Mouse (Mus musculus) liver, adult 2 months (tissue): ENCODE results near the gene Smyd4.

ENCODE experiments used
- CTCF ChIP-seq: fragments of 200-500 bp; IDR thresholded peaks from 2 replicates; pipeline ENCODE4 v1.5.1; 2011; ENCODE audit warnings: low read depth, low read length, control low read depth
- POLR2A ChIP-seq: fragments of 200-500 bp; IDR thresholded peaks from 2 replicates; pipeline ENCODE4 v1.6.1; 2011; ENCODE audit warnings: low read length, control low read depth; ENCODE audit not compliant: insufficient read depth; ENCODE audit errors: extremely low read depth

GRCm38 (mm10) chr11:75344716-75345115, 3.5 kb upstream of the Smyd4 start:
- TF ChIP-seq CTCF (no peak), POLR2A (no peak)
